30 mouse cellular contexts compared by ENCODE assay signal in the genomic region with DNA sequence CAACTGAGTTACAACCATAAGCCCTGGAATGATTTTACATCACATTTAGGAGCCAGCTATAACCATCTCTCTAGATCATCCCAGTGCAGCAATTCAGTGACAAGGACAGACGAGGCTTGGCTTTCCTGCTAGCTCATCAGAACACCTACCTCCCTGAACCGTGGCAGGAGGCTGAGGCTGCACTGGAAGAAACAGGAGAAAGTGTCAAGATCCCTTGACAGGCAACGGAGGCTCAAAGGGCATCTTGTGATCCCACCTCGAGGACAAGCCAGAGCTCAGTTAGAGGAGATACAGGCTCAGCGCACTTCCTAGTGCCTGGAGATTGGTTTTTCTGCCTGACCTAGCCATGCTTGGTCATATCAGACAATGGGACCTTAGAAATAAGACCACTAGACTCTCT. TPM values are rescaled to one million over a fixed set of nuclear protein-coding genes. Genes with fewer than 3 reads are reported as not detected.
DNase-seq lines count a peak whose midpoint lies in the region; ATAC-seq and TF ChIP-seq lines count a peak whose summit lies in the region.
"Had no signal": no experiment of that assay in that cellular context is flagged by ENCODE, and none has a peak within 500 bp of the region (broad histone marks: within the 10 kb centered on the region; RNA-seq: fewer than 3 reads in every experiment).

No protein-coding gene starts in this region.

- no peak for TF ChIP-seq CTCF in gastrocnemius, adult 2 months (IDR thresholded peaks at IDR 0.05)
- TF ChIP-seq CTCF in liver, postnatal 0 days (IDR thresholded peaks at IDR 0.05; ENCODE audit: low read depth): no peak

- no peak for TF ChIP-seq EP300 in liver, postnatal 0 days (IDR thresholded peaks at IDR 0.05; ENCODE audit: low read depth)

- H3K27me3 ChIP-seq in liver, embryonic 12.5 days (replicated peaks): no peaks in the 10 kb centered on the region
- H3K27me3 ChIP-seq in liver, postnatal 0 days (ENCODE audit: insufficient read depth, low read length): no peaks in the 10 kb centered on the region
- H3K27me3 ChIP-seq: hindbrain, embryonic 12.5 days; intestine, embryonic 15.5 days; lung, embryonic 15.5 days; midbrain, embryonic 15.5 days had no signal

- H3K4me2 ChIP-seq in liver, embryonic 12.5 days: peak overlapping the region; percentile 49
- H3K4me2 ChIP-seq in liver, postnatal 0 days (ENCODE audit: low read depth, low read length): peak overlapping the region; percentile 48
- H3K4me2 ChIP-seq: hindbrain, embryonic 12.5 days; intestine, embryonic 15.5 days; lung, embryonic 15.5 days; midbrain, embryonic 15.5 days had no signal

- H3K4me1 ChIP-seq in liver, embryonic 12.5 days: peaks cover 97% of the 10 kb centered on the region
- peaks cover 66% of the 10 kb centered on the region for H3K4me1 ChIP-seq in liver, postnatal 0 days (ENCODE audit: insufficient read depth)
- H3K4me1 ChIP-seq: forebrain, embryonic 10.5 days; hindbrain, embryonic 12.5 days; intestine, embryonic 15.5 days; midbrain, embryonic 10.5 days; midbrain, embryonic 15.5 days had no signal

- H3K27ac ChIP-seq in gastrocnemius, adult 2 months: peak overlapping the region; percentile 73
- H3K27ac ChIP-seq in liver, embryonic 12.5 days: peak overlapping the region; percentile 80
- H3K27ac ChIP-seq in liver, postnatal 0 days (ENCODE audit: low read depth): peak overlapping the region; percentile 51; the same call in 1 of the 2 replicates
- H3K27ac ChIP-seq: forebrain, embryonic 10.5 days; hindbrain, embryonic 12.5 days; hindbrain, postnatal 0 days; intestine, embryonic 15.5 days; lung, embryonic 15.5 days; midbrain, embryonic 10.5 days; midbrain, embryonic 15.5 days had no signal

- intact Hi-C loops in gastrocnemius, adult 2 months (cut with DNase I): no loop called here
- intact Hi-C loops in gastrocnemius, postnatal 14 days (cut with DNase I; ENCODE audit: low total_unique reads): no loop called here

- peak; percentile 53 for DNase-seq in gastrocnemius, adult 2 months
- DNase-seq in gastrocnemius, postnatal 14 days: no peak
- DNase-seq in kidney, adult 9 months: peak; percentile 39
- DNase-seq in kidney, postnatal 14 days: no peak
- DNase-seq in liver, postnatal 0 days: no peak
- DNase-seq in spleen, postnatal 14 days (ENCODE audit: low spot score in 2 of 2): no peak
- DNase-seq: adrenal gland, postnatal 14 days; cerebellum, adult 11 months; cerebellum, adult 9-10 months; cerebellum, postnatal 36 days; gastrocnemius, postnatal 10 days; heart, postnatal 36 days; layer of hippocampus, postnatal 36 days; left cerebral cortex, postnatal 4 days; right cerebral cortex, postnatal 25 days; spleen, adult 18-20 months; thymus, postnatal 4 days had no signal

- H3K36me3 ChIP-seq in liver, embryonic 12.5 days: peaks cover 93% of the 10 kb centered on the region
- peaks cover 55% of the 10 kb centered on the region for H3K36me3 ChIP-seq in liver, postnatal 0 days (replicated peaks; ENCODE audit: insufficient read depth, low read length)

- peak overlapping the region; percentile 47 for H3K9ac ChIP-seq in liver, embryonic 12.5 days
- no peak overlapping the region for H3K9ac ChIP-seq in liver, postnatal 0 days (replicated peaks)
- H3K9ac ChIP-seq: hindbrain, embryonic 12.5 days; intestine, embryonic 15.5 days; lung, embryonic 15.5 days; midbrain, embryonic 15.5 days had no signal

- H3K4me3 ChIP-seq in gastrocnemius, adult 2 months: no peak overlapping the region
- H3K4me3 ChIP-seq in liver, embryonic 12.5 days: peak overlapping the region; percentile 21; the same call in 1 of the 2 replicates
- H3K4me3 ChIP-seq in liver, postnatal 0 days (ENCODE audit: low read depth, low read length): no peak overlapping the region
- H3K4me3 ChIP-seq: forebrain, embryonic 10.5 days; hindbrain, embryonic 12.5 days; intestine, embryonic 15.5 days; lung, embryonic 15.5 days; midbrain, embryonic 10.5 days; midbrain, embryonic 15.5 days had no signal

- no peaks in the 10 kb centered on the region for H3K9me3 ChIP-seq in liver, embryonic 12.5 days (replicated peaks)
- H3K9me3 ChIP-seq in liver, postnatal 0 days (ENCODE audit: low read length): no peaks in the 10 kb centered on the region
- H3K9me3 ChIP-seq: forebrain, embryonic 10.5 days; G1E; hindbrain, embryonic 12.5 days; intestine, embryonic 15.5 days; lung, embryonic 15.5 days; midbrain, embryonic 10.5 days; midbrain, embryonic 15.5 days had no signal

- WGBS in liver, embryonic 12.5 days (ENCODE audit: insufficient replicate concordance): 82% methylated on average over 5 of the region's 5 CpGs
- WGBS in liver, postnatal 0 days (ENCODE audit: insufficient replicate concordance): 82% methylated on average over 5 of the region's 5 CpGs

- no peak for ATAC-seq in liver, embryonic 12.5 days
- no peak for ATAC-seq in liver, postnatal 0 days
- ATAC-seq: forebrain, embryonic 16.5 days; hindbrain, postnatal 0 days; intestine, embryonic 15.5 days; midbrain, embryonic 15.5 days had no signal

RNA-seq across cellular contexts. Expression of a gene that starts 14.6 kb away (rescaled TPM):
- total RNA-seq in gastrocnemius, adult 2 months (2021): 10 to 100 TPM; 23.0 to 24.3 TPM
- total RNA-seq in gastrocnemius, postnatal 14 days (2021): 10 to 100 TPM; 20.1 to 20.2 TPM
- polyA plus RNA-seq in liver, embryonic 12.5 days (2016; fragmentation: Nextera tagmentation; extraction: Ambion mirVana): 37.7 and 37.8 TPM in 2 replicates
- 18.9 and 20.9 TPM in 2 replicates for polyA plus RNA-seq in liver, postnatal 0 days (2015; fragmentation: Nextera tagmentation; extraction: Ambion mirVana)

RNA-seq across cellular contexts. Expression of a gene that starts 15.0 kb away (rescaled TPM):
- total RNA-seq in gastrocnemius, adult 2 months (2021): not detected
- total RNA-seq in gastrocnemius, postnatal 14 days (2021): not detected
- polyA plus RNA-seq in liver, embryonic 12.5 days (2016; fragmentation: Nextera tagmentation; extraction: Ambion mirVana): 0.12 and 0.19 TPM in 2 replicates
- polyA plus RNA-seq in liver, postnatal 0 days (2015; fragmentation: Nextera tagmentation; extraction: Ambion mirVana): not detected in 2 replicates
- total RNA-seq: adrenal gland, postnatal 14 days; gastrocnemius, postnatal 10 days; granulocyte monocyte progenitor cell, adult 5-6 weeks; heart, postnatal 36 days; megakaryocyte progenitor cell, adult 5-6 weeks had no signal
- polyA plus RNA-seq: G1E; intestine, embryonic 15.5 days; large intestine, adult 2 months had no signal

RNA-seq across cellular contexts. Expression of a gene that starts 40.6 kb away (rescaled TPM):
- 1 to 10 TPM; 1.0 to 1.8 TPM for total RNA-seq in gastrocnemius, adult 2 months (2021)
- total RNA-seq in gastrocnemius, postnatal 14 days (2021): 1 to 10 TPM; 1.9 to 3.9 TPM
- 29.0 and 29.2 TPM in 2 replicates for polyA plus RNA-seq in liver, embryonic 12.5 days (2016; fragmentation: Nextera tagmentation; extraction: Ambion mirVana)
- polyA plus RNA-seq in liver, postnatal 0 days (2015; fragmentation: Nextera tagmentation; extraction: Ambion mirVana): 8.9 and 9.0 TPM in 2 replicates

RNA-seq across cellular contexts. Expression of a gene that starts 42.4 kb away (rescaled TPM):
- 10 to 100 TPM; 21.9 to 25.0 TPM for total RNA-seq in gastrocnemius, adult 2 months (2021)
- 10 to 100 TPM; 19.6 to 22.7 TPM for total RNA-seq in gastrocnemius, postnatal 14 days (2021)
- polyA plus RNA-seq in liver, embryonic 12.5 days (2016; fragmentation: Nextera tagmentation; extraction: Ambion mirVana): 53.0 and 53.2 TPM in 2 replicates
- 19.6 and 21.5 TPM in 2 replicates for polyA plus RNA-seq in liver, postnatal 0 days (2015; fragmentation: Nextera tagmentation; extraction: Ambion mirVana)

RNA-seq across cellular contexts. Expression of a gene that starts 47.9 kb away (rescaled TPM):
- 10 to 100 TPM; 39.2 to 43.4 TPM for total RNA-seq in gastrocnemius, adult 2 months (2021)
- 10 to 100 TPM; 63.8 to 66.0 TPM for total RNA-seq in gastrocnemius, postnatal 14 days (2021)
- 180 and 183 TPM in 2 replicates for polyA plus RNA-seq in liver, embryonic 12.5 days (2016; fragmentation: Nextera tagmentation; extraction: Ambion mirVana)
- 67.6 and 71.9 TPM in 2 replicates for polyA plus RNA-seq in liver, postnatal 0 days (2015; fragmentation: Nextera tagmentation; extraction: Ambion mirVana)

Comparison
In these comparisons a context has a peak if more than half of its experiments do, and no peak if none do; other contexts are left out.
1. DNase-seq: peak in gastrocnemius, adult 2 months (single experiment) and kidney, adult 9 months (single experiment); none in gastrocnemius, postnatal 14 days (single experiment), kidney, postnatal 14 days (single experiment), liver, postnatal 0 days (single experiment) and spleen, postnatal 14 days (0 of 2).
2. Peak in every context shown above with its lines, with median percentiles within 50 percentile points of each other: H3K27ac ChIP-seq.